Mouse (Mus musculus): ENCODE measurements around the gene Clic1. TPM values are rescaled to one million over a fixed set of nuclear protein-coding genes. Genes with fewer than 3 reads are reported as not detected.

Gene Clic1
- polyA plus RNA-seq, 1 experiment from 2014 or later, result 62.4 TPM

DNA sequence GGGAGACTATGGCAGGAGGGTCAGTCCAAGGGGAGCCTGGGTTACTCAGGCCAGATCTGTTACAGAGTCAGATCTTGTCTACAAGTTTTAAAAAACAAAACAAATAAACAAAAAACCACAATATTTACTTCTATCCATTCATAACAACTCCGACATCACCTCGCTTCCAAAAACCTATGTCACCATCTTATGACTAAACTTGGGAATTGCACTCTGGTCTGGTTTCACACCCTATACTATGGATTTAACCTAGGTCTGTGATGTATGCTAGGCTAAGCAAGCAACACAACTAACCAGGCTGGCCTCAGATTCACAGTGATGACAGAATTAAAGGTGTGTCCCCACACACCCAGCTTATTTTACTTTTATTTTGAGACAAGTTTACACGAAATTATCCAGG is 56.8 kb downstream of the Clic1 start:
- Histone ChIP-seq H3K9ac (no peak overlapping the region), H3K27me3 (replicated peaks) (no peaks in the 10 kb centered on the region), H3K9me3 (no peaks in the 10 kb centered on the region), H3K4me1 (peaks cover 6% of the 10 kb centered on the region; the same call in 1 of the 2 replicates), H3K4me3 (no peak overlapping the region), H3K27ac (no peak overlapping the region), H3K36me3 (replicated peaks) (peaks cover 22% of the 10 kb centered on the region; the same call in 1 of the 2 replicates), H3K4me2 (no peak overlapping the region)
- 70% methylated on average over 3 of the region's 3 CpGs for WGBS
- no peak for ATAC-seq (replicated peaks)

- Histone ChIP-seq H3K36me3 (replicated peaks) (peaks cover 7% of the 10 kb centered on the region; the same call in 1 of the 2 replicates), H3K9me3 (no peaks in the 10 kb centered on the region), H3K4me3 (no peak within 1 kb of the TSS), H3K27ac (no peak within 1 kb of the TSS), H3K9ac (no peak within 1 kb of the TSS), H3K4me2 (no peak within 1 kb of the TSS), H3K4me1 (peaks cover 6% of the 10 kb centered on the region; the same call in 1 of the 2 replicates), H3K27me3 (replicated peaks) (no peaks in the 10 kb centered on the region)
- 82% methylated on average over 6 of the region's 6 CpGs for WGBS
- ATAC-seq (replicated peaks), result no peak
These were observed 58.3 kb downstream of the Clic1 start, which contains the start of gene Ly6g5c for GRCm38 (mm10) chr17:35108097-35108496. Gene Ly6g5c (plus strand): TSS chr17:35108279.

Other genes starting within 250 kb of the Clic1 start
- gene Cyp21a1, start 245.4 kb upstream of the Clic1 start, polyA plus RNA-seq (2015; fragmentation: Nextera tagmentation; extraction: Ambion mirVana), result not detected in 2 replicates
- 41.2 and 50.4 TPM in 2 replicates for gene Stk19, start 213.0 kb upstream of the Clic1 start, polyA plus RNA-seq (2015; fragmentation: Nextera tagmentation; extraction: Ambion mirVana)
- 75.0 and 79.1 TPM in 2 replicates for gene Dxo, start 212.9 kb upstream of the Clic1 start, polyA plus RNA-seq (2015; fragmentation: Nextera tagmentation; extraction: Ambion mirVana)
- 67.4 and 73.8 TPM in 2 replicates for gene Skiv2l, start 199.8 kb upstream of the Clic1 start, polyA plus RNA-seq (2015; fragmentation: Nextera tagmentation; extraction: Ambion mirVana)
- 76.3 and 82.3 TPM in 2 replicates for gene Nelfe, start 199.6 kb upstream of the Clic1 start, polyA plus RNA-seq (2015; fragmentation: Nextera tagmentation; extraction: Ambion mirVana)
- 2.6 and 3.3 TPM in 2 replicates for gene Cfb, start 187.4 kb upstream of the Clic1 start, polyA plus RNA-seq (2015; fragmentation: Nextera tagmentation; extraction: Ambion mirVana)
- 17.4 and 17.5 TPM in 2 replicates for gene Zbtb12, start 170.5 kb upstream of the Clic1 start, polyA plus RNA-seq (2015; fragmentation: Nextera tagmentation; extraction: Ambion mirVana)
- 0.18 TPM in 1 of 2 replicates, not detected in the other for gene Gm20547, start 167.9 kb upstream of the Clic1 start, polyA plus RNA-seq (2015; fragmentation: Nextera tagmentation; extraction: Ambion mirVana)
- 2.1 and 3.1 TPM in 2 replicates for gene C2, start 151.7 kb upstream of the Clic1 start, polyA plus RNA-seq (2015; fragmentation: Nextera tagmentation; extraction: Ambion mirVana)
- gene Ehmt2, start 151.5 kb upstream of the Clic1 start, polyA plus RNA-seq (2015; fragmentation: Nextera tagmentation; extraction: Ambion mirVana), result 113 and 119 TPM in 2 replicates
- not detected in 2 replicates for gene Slc44a4, start 135.5 kb upstream of the Clic1 start, polyA plus RNA-seq (2015; fragmentation: Nextera tagmentation; extraction: Ambion mirVana)
- gene Neu1, start 118.7 kb upstream of the Clic1 start, polyA plus RNA-seq (2015; fragmentation: Nextera tagmentation; extraction: Ambion mirVana), result 36.1 and 41.1 TPM in 2 replicates
- gene Hspa1b, start 90.7 kb upstream of the Clic1 start, polyA plus RNA-seq (2015; fragmentation: Nextera tagmentation; extraction: Ambion mirVana), result 0.24 and 0.31 TPM in 2 replicates
- not detected in 2 replicates for gene Gm20481, start 80.1 kb upstream of the Clic1 start, polyA plus RNA-seq (2015; fragmentation: Nextera tagmentation; extraction: Ambion mirVana)
- 12.7 and 13.3 TPM in 2 replicates for gene Hspa1a, start 77.8 kb upstream of the Clic1 start, polyA plus RNA-seq (2015; fragmentation: Nextera tagmentation; extraction: Ambion mirVana)
- gene Hspa1l, start 77.3 kb upstream of the Clic1 start, polyA plus RNA-seq (2015; fragmentation: Nextera tagmentation; extraction: Ambion mirVana), result 1.2 and 1.5 TPM in 2 replicates
- gene Lsm2, start 68.1 kb upstream of the Clic1 start, polyA plus RNA-seq (2015; fragmentation: Nextera tagmentation; extraction: Ambion mirVana), result 103 and 111 TPM in 2 replicates
- 63.1 and 70.2 TPM in 2 replicates for gene Vars, start 49.0 kb upstream of the Clic1 start, polyA plus RNA-seq (2015; fragmentation: Nextera tagmentation; extraction: Ambion mirVana)
- gene Vwa7, start 33.4 kb upstream of the Clic1 start, polyA plus RNA-seq (2015; fragmentation: Nextera tagmentation; extraction: Ambion mirVana), result 0.06 and 0.15 TPM in 2 replicates
- 2.5 and 2.7 TPM in 2 replicates for gene Sapcd1, start 21.9 kb upstream of the Clic1 start, polyA plus RNA-seq (2015; fragmentation: Nextera tagmentation; extraction: Ambion mirVana)
- gene Msh5, start 3.2 kb upstream of the Clic1 start, polyA plus RNA-seq (2015; fragmentation: Nextera tagmentation; extraction: Ambion mirVana), result 1.6 and 3.3 TPM in 2 replicates
- 337 and 380 TPM in 2 replicates for gene Ddah2, start 9.1 kb downstream of the Clic1 start, polyA plus RNA-seq (2015; fragmentation: Nextera tagmentation; extraction: Ambion mirVana)
- 0.31 TPM in 1 of 2 replicates, not detected in the other for gene Ly6g6c, start 15.4 kb downstream of the Clic1 start, polyA plus RNA-seq (2015; fragmentation: Nextera tagmentation; extraction: Ambion mirVana)
- gene Mpig6b, start 16.2 kb downstream of the Clic1 start, polyA plus RNA-seq (2015; fragmentation: Nextera tagmentation; extraction: Ambion mirVana), result 0.21 and 0.43 TPM in 2 replicates
- 0.21 and 0.32 TPM in 2 replicates for gene Ly6g6e, start 26.9 kb downstream of the Clic1 start, polyA plus RNA-seq (2015; fragmentation: Nextera tagmentation; extraction: Ambion mirVana)
- gene Ly6g6d, start 28.1 kb downstream of the Clic1 start, polyA plus RNA-seq (2015; fragmentation: Nextera tagmentation; extraction: Ambion mirVana), result 1.9 and 2.5 TPM in 2 replicates
- not detected in 2 replicates for gene Ly6g6f, start 35.6 kb downstream of the Clic1 start, polyA plus RNA-seq (2015; fragmentation: Nextera tagmentation; extraction: Ambion mirVana)
- 105 and 113 TPM in 2 replicates for gene Abhd16a, start 39.3 kb downstream of the Clic1 start, polyA plus RNA-seq (2015; fragmentation: Nextera tagmentation; extraction: Ambion mirVana)
- gene Ly6g5c, start 58.3 kb downstream of the Clic1 start, polyA plus RNA-seq (2015; fragmentation: Nextera tagmentation; extraction: Ambion mirVana), result not detected in 2 replicates
- 1.1 and 2.2 TPM in 2 replicates for gene Ly6g5b, start 65.5 kb downstream of the Clic1 start, polyA plus RNA-seq (2015; fragmentation: Nextera tagmentation; extraction: Ambion mirVana)
- 25.9 and 28.9 TPM in 2 replicates for gene Gpank1, start 71.5 kb downstream of the Clic1 start, polyA plus RNA-seq (2015; fragmentation: Nextera tagmentation; extraction: Ambion mirVana)
- gene Csnk2b, start 72.1 kb downstream of the Clic1 start, polyA plus RNA-seq (2015; fragmentation: Nextera tagmentation; extraction: Ambion mirVana), result 316 and 319 TPM in 2 replicates
- 8.3 and 9.6 TPM in 2 replicates for gene D17H6S53E, start 76.4 kb downstream of the Clic1 start, polyA plus RNA-seq (2015; fragmentation: Nextera tagmentation; extraction: Ambion mirVana)
- 0.56 and 1.4 TPM in 2 replicates for gene Apom, start 82.1 kb downstream of the Clic1 start, polyA plus RNA-seq (2015; fragmentation: Nextera tagmentation; extraction: Ambion mirVana)
- gene Bag6, start 85.2 kb downstream of the Clic1 start, polyA plus RNA-seq (2015; fragmentation: Nextera tagmentation; extraction: Ambion mirVana), result 82.9 and 83.4 TPM in 2 replicates
- 188 and 203 TPM in 2 replicates for gene Prrc2a, start 114.9 kb downstream of the Clic1 start, polyA plus RNA-seq (2015; fragmentation: Nextera tagmentation; extraction: Ambion mirVana)
- 7.3 and 8.2 TPM in 2 replicates for gene Aif1, start 126.1 kb downstream of the Clic1 start, polyA plus RNA-seq (2015; fragmentation: Nextera tagmentation; extraction: Ambion mirVana)
- 7.6 and 9.2 TPM in 2 replicates for gene Lst1, start 138.5 kb downstream of the Clic1 start, polyA plus RNA-seq (2015; fragmentation: Nextera tagmentation; extraction: Ambion mirVana)
- gene Ltb, start 144.5 kb downstream of the Clic1 start, polyA plus RNA-seq (2015; fragmentation: Nextera tagmentation; extraction: Ambion mirVana), result 0.58 and 0.78 TPM in 2 replicates
- not detected in 2 replicates for gene Tnf, start 152.0 kb downstream of the Clic1 start, polyA plus RNA-seq (2015; fragmentation: Nextera tagmentation; extraction: Ambion mirVana)
- gene Lta, start 155.4 kb downstream of the Clic1 start, polyA plus RNA-seq (2015; fragmentation: Nextera tagmentation; extraction: Ambion mirVana), result 0.32 and 0.69 TPM in 2 replicates
- 1.6 TPM in 1 of 2 replicates, not detected in the other for gene Gm16181, start 170.9 kb downstream of the Clic1 start, polyA plus RNA-seq (2015; fragmentation: Nextera tagmentation; extraction: Ambion mirVana)
- 94.4 and 100 TPM in 2 replicates for gene Atp6v1g2, start 183.7 kb downstream of the Clic1 start, polyA plus RNA-seq (2015; fragmentation: Nextera tagmentation; extraction: Ambion mirVana)
- gene Nfkbil1, start 185.8 kb downstream of the Clic1 start, polyA plus RNA-seq (2015; fragmentation: Nextera tagmentation; extraction: Ambion mirVana), result 11.7 and 11.8 TPM in 2 replicates
- gene Ddx39b, start 191.8 kb downstream of the Clic1 start, polyA plus RNA-seq (2015; fragmentation: Nextera tagmentation; extraction: Ambion mirVana), result 379 and 391 TPM in 2 replicates
- gene H2-D1, start 212.8 kb downstream of the Clic1 start, polyA plus RNA-seq (2015; fragmentation: Nextera tagmentation; extraction: Ambion mirVana), result 93.4 and 105 TPM in 2 replicates